Comparison of ENCODE assay signal across 8 mouse cellular contexts in genomic region chr5:92503356-92503847, GRCm38 (mm10). TPM values are rescaled to one million over a fixed set of nuclear protein-coding genes. Genes with fewer than 3 reads are reported as not detected.
DNase-seq lines count a peak whose midpoint lies in the region; ATAC-seq lines count a peak whose summit lies in the region.

No protein-coding gene starts in this region.

- H3K27me3 ChIP-seq in lung, embryonic 15.5 days, result no peaks in the 10 kb centered on the region
- no peaks in the 10 kb centered on the region for H3K27me3 ChIP-seq in forebrain, embryonic 14.5 days (replicated peaks; ENCODE audit: control insufficient read depth, insufficient read depth, low read length)
- H3K27me3 ChIP-seq in liver, embryonic 16.5 days (ENCODE audit: control insufficient read depth, insufficient read depth, low read depth, low read length), result no peaks in the 10 kb centered on the region

- no peak overlapping the region for H3K27ac ChIP-seq in lung, embryonic 15.5 days
- H3K27ac ChIP-seq in forebrain, embryonic 14.5 days (ENCODE audit: low read depth, low read length), result no peak overlapping the region
- no peak overlapping the region for H3K27ac ChIP-seq in liver, embryonic 16.5 days (ENCODE audit: low read length)

- peak overlapping the region; percentile 89; the same call in 1 of the 2 replicates for H3K4me3 ChIP-seq in lung, embryonic 15.5 days
- H3K4me3 ChIP-seq in forebrain, embryonic 14.5 days (ENCODE audit: low read depth, low read length), result peak overlapping the region; percentile 86
- no peak overlapping the region for H3K4me3 ChIP-seq in liver, embryonic 16.5 days (ENCODE audit: low read depth, low read length)

- 71% methylated on average over 9 of the region's 9 CpGs for WGBS in lung, embryonic 15.5 days
- whole genome bisulfite sequencing in forebrain, embryonic 14.5 days, result 57% methylated on average over 9 of the region's 9 CpGs
- 58% methylated on average over 9 of the region's 9 CpGs for WGBS in liver, embryonic 16.5 days (ENCODE audit: insufficient replicate concordance)

- H3K4me1 ChIP-seq in lung, embryonic 15.5 days, result peaks cover 49% of the 10 kb centered on the region
- H3K4me1 ChIP-seq in forebrain, embryonic 14.5 days (ENCODE audit: control insufficient read depth, insufficient read depth, low read length), result peaks cover 31% of the 10 kb centered on the region
- peaks cover 22% of the 10 kb centered on the region for H3K4me1 ChIP-seq in liver, embryonic 16.5 days (ENCODE audit: control insufficient read depth, low read depth, low read length)

- ATAC-seq in lung, embryonic 15.5 days (ENCODE audit: borderline replicate concordance, extremely low read depth, low FRiP score, low TSS enrichment), result no peak
- ATAC-seq in forebrain, embryonic 14.5 days, result no peak
- ATAC-seq in liver, embryonic 16.5 days (ENCODE audit: low read depth), result no peak

- H3K36me3 ChIP-seq in lung, embryonic 15.5 days, result no peaks in the 10 kb centered on the region
- H3K36me3 ChIP-seq in forebrain, embryonic 14.5 days (ENCODE audit: control insufficient read depth, insufficient read depth, low read length), result 0 out of 2 replicates have a peak, but pooled peaks cover 3% of the 10 kb centered on the region
- H3K36me3 ChIP-seq in liver, embryonic 16.5 days (ENCODE audit: control insufficient read depth, insufficient read depth), result no peaks in the 10 kb centered on the region

- H3K4me2 ChIP-seq in lung, embryonic 15.5 days, result peak overlapping the region; percentile 75; the same call in 1 of the 2 replicates
- peak overlapping the region; percentile 78 for H3K4me2 ChIP-seq in forebrain, embryonic 14.5 days (ENCODE audit: low read length)
- H3K4me2 ChIP-seq in liver, embryonic 16.5 days (ENCODE audit: low read depth, low read length), result peak overlapping the region; percentile 74; the same call in 1 of the 2 replicates

- no peak overlapping the region for H3K9ac ChIP-seq in lung, embryonic 15.5 days
- peak overlapping the region; percentile 97 for H3K9ac ChIP-seq in forebrain, embryonic 14.5 days (ENCODE audit: low read length)
- no peak overlapping the region for H3K9ac ChIP-seq in liver, embryonic 16.5 days (ENCODE audit: low read depth, low read length)

- H3K9me3 ChIP-seq in lung, embryonic 15.5 days, result no peaks in the 10 kb centered on the region
- no peaks in the 10 kb centered on the region for H3K9me3 ChIP-seq in forebrain, embryonic 14.5 days (replicated peaks; ENCODE audit: control insufficient read depth, low read length)
- H3K9me3 ChIP-seq in liver, embryonic 16.5 days (replicated peaks; ENCODE audit: control insufficient read depth, low read length), result no peaks in the 10 kb centered on the region

- DNase-seq in lung, adult 18-20 months, result no peak
- DNase-seq in forebrain, embryonic 14.5 days (ENCODE audit: low spot score), result no peak
- DNase-seq in thymus, postnatal 14 days, result peak; percentile 53
- DNase-seq in kidney, adult 11 months, result no peak
- no peak for DNase-seq in kidney, postnatal 4 days
- DNase-seq in left cerebral cortex, adult 8-10 months (ENCODE audit: low spot score in 2 of 2), result no peak

RNA-seq across cellular contexts. Expression of gene Scarb2, which starts 3.2 kb away (rescaled TPM):
- polyA plus RNA-seq in lung, embryonic 15.5 days (2015; fragmentation: Nextera tagmentation; extraction: Ambion mirVana), result 15.9 and 17.2 TPM in 2 replicates
- polyA plus RNA-seq in forebrain, embryonic 14.5 days (2014; fragmentation: Nextera tagmentation; extraction: Ambion mirVana), result 23.9 and 26.0 TPM in 2 replicates
- polyA plus RNA-seq in liver, embryonic 16.5 days (2015; fragmentation: Nextera tagmentation; extraction: Ambion mirVana), result 7.8 and 8.0 TPM in 2 replicates
- 100 to 1,000 TPM in 3 of 4 experiments, 10 to 100 TPM in 1; 97.5 to 104 (median 102) TPM for total RNA-seq in left cerebral cortex, adult 8-10 months (2022)

RNA-seq across cellular contexts. Expression of gene Fam47e, which starts 51.5 kb away (rescaled TPM):
- polyA plus RNA-seq in lung, embryonic 15.5 days (2015; fragmentation: Nextera tagmentation; extraction: Ambion mirVana), result 1.2 and 1.8 TPM in 2 replicates
- 0.63 and 0.66 TPM in 2 replicates for polyA plus RNA-seq in forebrain, embryonic 14.5 days (2014; fragmentation: Nextera tagmentation; extraction: Ambion mirVana)
- 8.4 and 8.6 TPM in 2 replicates for polyA plus RNA-seq in liver, embryonic 16.5 days (2015; fragmentation: Nextera tagmentation; extraction: Ambion mirVana)
- 1 to 10 TPM in 1 of 4 experiments, under 1 TPM in 2, not detected in 1; 0.63 to 1.0 (median 0.68) TPM for total RNA-seq in left cerebral cortex, adult 8-10 months (2022)
